Mouse (Mus musculus): ENCODE measurements at regions not wholly inside any gene's neighbourhood (a gene's known extent, or its start where the extent isn't known, plus 50 kb on each side); places are given as distances from the start of the nearest gene placed in this dataset.

GRCm38 (mm10) chr17:87512000-87512611 is 65.4 kb upstream of the Calm2 start:
- TF ChIP-seq POLR2A (IDR thresholded peaks at IDR 0.05; ENCODE audit: borderline replicate concordance, control insufficient read depth, low read depth, low read length) (no peak), CTCF (IDR thresholded peaks at IDR 0.05; ENCODE audit: control insufficient read depth, insufficient read depth, low read length) (no peak)
